Mouse (Mus musculus) kidney, adult 2 months (tissue): ENCODE data around the gene Esrrg. TPM values are rescaled to one million over a fixed set of nuclear protein-coding genes. Genes with fewer than 3 reads are reported as not detected.

Experiments used
- DNase-seq: peaks from one replicate; pipeline ENCODE4 v3.0.0; 2021
- H3K27ac ChIP-seq: fragments of 200-500 bp; 2 replicates; pipeline ENCODE4 v1.5.1; 2012; ENCODE audit warnings: low read depth, low read length, control low read depth, inconsistent platforms; ENCODE audit not compliant: insufficient read depth
- H3K27me3 ChIP-seq: fragments of 200-500 bp; replicated peaks from 2 replicates; pipeline ENCODE4 v1.6.1; 2012; ENCODE audit warnings: mild to moderate bottlenecking, moderate library complexity, low read length, inconsistent platforms; ENCODE audit not compliant: control insufficient read depth, insufficient read depth
- H3K36me3 ChIP-seq: fragments of 200-500 bp; 2 replicates; pipeline ENCODE4 v1.6.1; 2012; ENCODE audit warnings: mild to moderate bottlenecking, moderate library complexity, low read length, inconsistent platforms; ENCODE audit not compliant: control insufficient read depth, insufficient read depth
- H3K4me1 ChIP-seq: fragments of 200-500 bp; 2 replicates; pipeline ENCODE4 v1.6.1; 2011; ENCODE audit warnings: low read length; ENCODE audit not compliant: control insufficient read depth, insufficient read depth
- H3K4me3 ChIP-seq: fragments of 200-500 bp; 2 replicates; pipeline ENCODE4 v1.5.1; 2011; ENCODE audit warnings: mild to moderate bottlenecking, low read depth, low read length, control low read depth; ENCODE audit not compliant: insufficient read depth
- CTCF ChIP-seq: fragments of 200-500 bp; conservative IDR thresholded peaks from 2 replicates; pipeline ENCODE4 v1.5.1; 2011; ENCODE audit warnings: low read depth, mild to moderate bottlenecking, control low read depth, low read length, moderate library complexity, mixed read lengths; ENCODE audit not compliant: insufficient read depth, insufficient read length
- POLR2A ChIP-seq: fragments of 200-500 bp; IDR thresholded peaks from one replicate; pipeline ENCODE4 v1.6.1; 2011; ENCODE audit warnings: low read depth, low read length, control low read depth
- WGBS: fragments of 180-500 bp; shearing (Covaris S2); methylation state at CpG from one replicate; pipeline ENCODE4 v1.1.7; 2018; 5-methylcytosine and 5-hydroxymethylcytosine counted together
- polyA plus RNA-seq: library from polyadenylated mRNA; depleted of rRNA; stranded (reverse); fragments of >200 nt; gene quantifications from 2 replicates; pipeline ENCODE4 v1.2.3, GENCODE M21; 2012

The Esrrg gene
- polyA plus RNA-seq, 1 experiment, result 24.2 TPM

GRCm38 (mm10) chr1:187787055-187788016 lies 178.7 kb downstream of the Esrrg start:
- Histone ChIP-seq H3K27ac (no peak overlapping the region), H3K4me1 (no peaks in the 10 kb centered on the region), H3K27me3 (no peaks in the 10 kb centered on the region), H3K36me3 (no peaks in the 10 kb centered on the region), H3K4me3 (no peak overlapping the region)
- 59% methylated on average over 7 of the region's 7 CpGs for WGBS
- TF ChIP-seq CTCF (no peak), POLR2A (no peak)
- DNase-seq, result no peak

- H3K4me1 ChIP-seq, result peaks cover 7% of the 10 kb centered on the region
- H3K4me3 ChIP-seq, result no peak overlapping the region
- peak; percentile 41 for DNase-seq
- no peaks in the 10 kb centered on the region for H3K27me3 ChIP-seq
- H3K27ac ChIP-seq, result no peak overlapping the region
- TF ChIP-seq POLR2A (no peak), CTCF (no peak)
- WGBS, result 70% methylated on average over 5 of the region's 5 CpGs
- H3K36me3 ChIP-seq, result no peaks in the 10 kb centered on the region
Measured at GRCm38 (mm10) chr1:187794240-187794930, 185.8 kb downstream of the Esrrg start.

GRCm38 (mm10) chr1:187795551-187795950 lies 187.0 kb downstream of the Esrrg start:
- DNase-seq, result peak; percentile 75
- WGBS, result 12% methylated on average over 3 of the region's 3 CpGs

GRCm38 (mm10) chr1:187799300-187799699 lies 190.7 kb downstream of the Esrrg start:
- Histone ChIP-seq H3K4me3 (no peak overlapping the region), H3K27me3 (no peaks in the 10 kb centered on the region), H3K4me1 (peaks cover 4% of the 10 kb centered on the region), H3K36me3 (no peaks in the 10 kb centered on the region), H3K27ac (no peak overlapping the region)
- TF ChIP-seq POLR2A (no peak), CTCF (no peak)
- peak; percentile 24 for DNase-seq
- WGBS, result 42% methylated on average over 7 of the region's 7 CpGs

More at GRCm38 (mm10) chr1:187795551-187795950, 187.0 kb downstream of the Esrrg start:
- H3K36me3 ChIP-seq, result no peaks in the 10 kb centered on the region
- peaks cover 7% of the 10 kb centered on the region for H3K4me1 ChIP-seq
- no peak overlapping the region for H3K27ac ChIP-seq
- H3K4me3 ChIP-seq, result no peak overlapping the region
- TF ChIP-seq POLR2A, result no peak
- no peak for TF ChIP-seq CTCF
- no peaks in the 10 kb centered on the region for H3K27me3 ChIP-seq

GRCm38 (mm10) chr1:187800761-187801160 lies 192.2 kb downstream of the Esrrg start:
- H3K27me3 ChIP-seq, result no peaks in the 10 kb centered on the region
- DNase-seq, result no peak
- no peak overlapping the region for H3K27ac ChIP-seq
- H3K4me3 ChIP-seq, result no peak overlapping the region
- TF ChIP-seq POLR2A, result no peak
- no peak for TF ChIP-seq CTCF
- H3K4me1 ChIP-seq, result no peaks in the 10 kb centered on the region; the same call in 1 of the 2 replicates
- WGBS, result 86% methylated on average over 10 of the region's 10 CpGs
- H3K36me3 ChIP-seq, result no peaks in the 10 kb centered on the region

- no peak for TF ChIP-seq POLR2A
- TF ChIP-seq CTCF, result no peak
- peaks cover 4% of the 10 kb centered on the region for H3K4me1 ChIP-seq
- H3K36me3 ChIP-seq, result no peaks in the 10 kb centered on the region
- peak; percentile 43 for DNase-seq
- no peak overlapping the region for H3K4me3 ChIP-seq
- WGBS, result 42% methylated on average over 5 of the region's 5 CpGs
- H3K27ac ChIP-seq, result no peak overlapping the region
- no peaks in the 10 kb centered on the region for H3K27me3 ChIP-seq
Measured at GRCm38 (mm10) chr1:187803566-187803965, 195.0 kb downstream of the Esrrg start.

GRCm38 (mm10) chr1:187803997-187804396 lies 195.4 kb downstream of the Esrrg start:
- H3K27me3 ChIP-seq, result no peaks in the 10 kb centered on the region
- H3K4me3 ChIP-seq, result no peak overlapping the region
- no peak overlapping the region for H3K27ac ChIP-seq
- H3K4me1 ChIP-seq, result peaks cover 6% of the 10 kb centered on the region
- 16% methylated on average over 5 of the region's 5 CpGs for whole genome bisulfite sequencing
- no peak for DNase-seq
- no peaks in the 10 kb centered on the region for H3K36me3 ChIP-seq
- TF ChIP-seq POLR2A, result no peak
- no peak for TF ChIP-seq CTCF
